Mouse (Mus musculus) embryonic facial prominence, embryonic 15.5 days (tissue): ENCODE results near the gene Gm45837. TPM values are rescaled to one million over a fixed set of nuclear protein-coding genes. Genes with fewer than 3 reads are reported as not detected.

ENCODE experiments used
- ATAC-seq: fragments of 200-750 bp; cut with Nextera tagmentation; 2 replicates; pipeline ENCODE4 v1.8.0; 2017; ENCODE audit warnings: low read depth, moderate TSS enrichment; ENCODE audit not compliant: insufficient number of reproducible peaks, low FRiP score, low TSS enrichment
- H3K27ac ChIP-seq: fragments of 300-500 bp; sonication (generic); replicated peaks from 2 replicates; pipeline ENCODE4 v1.5.1; 2015; ENCODE audit warnings: mild to moderate bottlenecking, inconsistent platforms
- H3K27me3 ChIP-seq: fragments of 300-500 bp; sonication (generic); 2 replicates; pipeline ENCODE4 v1.6.1; 2015; ENCODE audit warnings: inconsistent platforms
- H3K36me3 ChIP-seq: fragments of 300-500 bp; sonication (generic); 2 replicates; pipeline ENCODE4 v1.6.1; 2015; ENCODE audit warnings: mild to moderate bottlenecking, inconsistent platforms
- H3K4me1 ChIP-seq: fragments of 300-500 bp; sonication (generic); 2 replicates; pipeline ENCODE4 v1.6.1; 2015; ENCODE audit warnings: inconsistent platforms
- H3K4me2 ChIP-seq: fragments of 300-500 bp; sonication (generic); replicated peaks from 2 replicates; pipeline ENCODE4 v1.6.1; 2015; ENCODE audit warnings: mild to moderate bottlenecking, inconsistent platforms
- H3K4me3 ChIP-seq: fragments of 300-500 bp; sonication (generic); replicated peaks from 2 replicates; pipeline ENCODE4 v1.5.1; 2015; ENCODE audit warnings: mild to moderate bottlenecking, inconsistent platforms
- H3K9ac ChIP-seq: fragments of 300-500 bp; sonication (generic); 2 replicates; pipeline ENCODE4 v1.6.1; 2015; ENCODE audit warnings: inconsistent platforms
- H3K9me3 ChIP-seq: fragments of 300-500 bp; sonication (generic); replicated peaks from 2 replicates; pipeline ENCODE4 v1.6.1; 2016; ENCODE audit warnings: inconsistent platforms
- WGBS: fragments of 180-500 bp; shearing (Covaris S2); methylation state at CpG from one replicate; pipeline ENCODE4 v1.1.7; 2015; 5-methylcytosine and 5-hydroxymethylcytosine counted together
- polyA plus RNA-seq: library from polyadenylated mRNA; unstranded; fragments of >200 nt; fragmentation: Nextera tagmentation; extraction: Ambion mirVana; gene quantifications from 2 replicates; pipeline ENCODE4 v1.2.1, GENCODE M21; 2015

The Gm45837 gene
- polyA plus RNA-seq, 1 experiment from 2014 or later = 3.4 TPM

GRCm38 (mm10) chr7:101393015-101393414 is 17.7 kb upstream of the Gm45837 start:
- peak overlapping the region; percentile 98 for H3K27ac ChIP-seq
- no peaks in the 10 kb centered on the region for H3K9me3 ChIP-seq
- H3K4me1 ChIP-seq = peaks cover 53% of the 10 kb centered on the region
- no peaks in the 10 kb centered on the region for H3K27me3 ChIP-seq
- no peak overlapping the region for H3K9ac ChIP-seq
- peak overlapping the region; percentile 62; the same call in 1 of the 2 replicates for H3K4me2 ChIP-seq
- no peak for ATAC-seq
- H3K4me3 ChIP-seq = no peak overlapping the region
- peaks cover 26% of the 10 kb centered on the region for H3K36me3 ChIP-seq
- WGBS = 25% methylated on average over 4 of the region's 4 CpGs

DNA sequence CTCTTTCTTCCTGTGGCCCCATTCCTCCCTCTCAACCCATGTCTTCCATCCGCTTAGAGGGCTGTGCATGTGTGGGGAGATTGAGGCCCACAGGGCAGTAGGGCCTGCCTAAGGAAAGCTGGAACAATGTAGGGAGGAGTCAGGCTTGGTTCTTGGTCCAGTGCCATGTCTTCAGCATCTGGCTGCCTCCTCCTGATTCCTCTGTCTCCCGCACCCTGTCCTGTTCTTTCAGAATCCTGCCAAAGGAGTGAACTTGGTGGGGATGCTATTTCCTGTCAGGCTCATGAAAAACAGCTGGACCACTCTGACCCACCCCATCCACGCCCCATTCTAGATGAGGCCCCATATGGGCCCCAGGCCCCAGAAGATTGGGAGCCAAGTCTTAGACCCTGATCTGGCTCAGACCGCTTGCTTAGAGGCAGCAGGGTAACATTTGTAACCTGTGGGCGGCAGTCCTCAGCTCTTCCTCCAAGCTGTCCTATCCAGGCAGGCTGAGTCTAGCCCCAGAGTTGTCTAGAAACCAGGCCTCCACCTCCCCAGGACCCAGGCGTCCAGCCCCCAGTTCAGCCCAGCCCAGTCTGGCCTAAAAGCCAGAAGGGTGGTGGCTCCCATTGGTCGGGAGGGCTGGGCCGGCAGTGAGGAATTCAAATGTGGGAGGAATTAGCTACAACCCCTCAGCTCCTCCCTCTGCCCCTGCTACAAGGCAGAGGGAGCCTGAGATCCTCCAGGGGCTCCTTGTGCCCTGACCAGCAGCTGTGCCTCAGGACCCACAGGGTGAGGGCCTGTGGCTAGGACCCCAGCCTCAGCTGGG is 16.8 kb upstream of the Gm45837 start:
- 21% methylated on average over 8 of the region's 8 CpGs for WGBS

DNA sequence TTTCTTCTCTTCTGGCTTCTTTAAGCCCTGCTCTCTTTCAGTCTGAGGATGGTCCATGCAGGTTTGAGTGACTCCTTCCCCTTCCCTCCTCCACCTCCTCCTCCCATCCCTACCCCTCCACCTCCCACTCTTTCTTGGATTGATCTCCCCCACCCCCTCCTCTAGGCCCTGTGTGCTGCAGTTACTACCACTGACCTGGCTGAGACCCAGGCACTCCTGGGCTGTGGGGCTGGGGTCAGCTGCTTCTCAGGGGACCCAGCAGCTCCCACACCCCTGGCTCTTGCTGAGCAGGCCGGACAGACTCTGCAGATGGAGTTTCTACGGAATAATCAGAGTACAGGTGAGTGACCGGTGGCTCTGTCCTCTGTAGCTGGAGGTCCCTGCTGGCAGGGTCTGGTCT is 16.1 kb upstream of the Gm45837 start:
- H3K4me1 ChIP-seq = peaks cover 56% of the 10 kb centered on the region
- H3K9me3 ChIP-seq = no peaks in the 10 kb centered on the region
- peak overlapping the region; percentile 46 for H3K4me3 ChIP-seq
- H3K27ac ChIP-seq = peak overlapping the region; percentile 98
- peak; percentile 1; the same call in 1 of the 2 replicates for ATAC-seq
- peak overlapping the region; percentile 62 for H3K4me2 ChIP-seq
- H3K27me3 ChIP-seq = no peaks in the 10 kb centered on the region
- H3K9ac ChIP-seq = peak overlapping the region; percentile 53
- H3K36me3 ChIP-seq = peaks cover 38% of the 10 kb centered on the region
- WGBS = 54% methylated on average over 3 of the region's 3 CpGs

More for the DNA sequence above, 16.8 kb upstream of the Gm45837 start:
- Histone ChIP-seq H3K36me3 (peaks cover 32% of the 10 kb centered on the region), H3K4me1 (peaks cover 53% of the 10 kb centered on the region), H3K9me3 (no peaks in the 10 kb centered on the region), H3K4me3 (peak overlapping the region; percentile 46), H3K27ac (peak overlapping the region; percentile 98), H3K9ac (peak overlapping the region; percentile 53; the same call in 1 of the 2 replicates), H3K27me3 (no peaks in the 10 kb centered on the region), H3K4me2 (peak overlapping the region; percentile 62)
- ATAC-seq = peak; percentile 88

GRCm38 (mm10) chr7:101395471-101395870 is 15.2 kb upstream of the Gm45837 start:
- Histone ChIP-seq H3K9me3 (no peaks in the 10 kb centered on the region), H3K4me1 (peaks cover 56% of the 10 kb centered on the region), H3K27ac (peak overlapping the region; percentile 98), H3K9ac (0 out of 2 replicates have a peak overlapping the region, but pooled peaks have one; percentile 53), H3K4me3 (peak overlapping the region; percentile 46), H3K4me2 (peak overlapping the region; percentile 62), H3K36me3 (peaks cover 45% of the 10 kb centered on the region), H3K27me3 (no peaks in the 10 kb centered on the region)
- ATAC-seq = no peak
- WGBS = 52% methylated on average over 2 of the region's 2 CpGs

- 93% methylated on average over 4 of the region's 4 CpGs for WGBS
- no peak overlapping the region for H3K4me3 ChIP-seq
- ATAC-seq = no peak
Measured at GRCm38 (mm10) chr7:101397175-101397574, 13.5 kb upstream of the Gm45837 start.

GRCm38 (mm10) chr7:101401510-101401909 is 9.2 kb upstream of the Gm45837 start:
- Histone ChIP-seq H3K9ac (no peak overlapping the region), H3K27me3 (no peaks in the 10 kb centered on the region), H3K4me2 (no peak overlapping the region), H3K4me3 (no peak overlapping the region), H3K27ac (no peak overlapping the region), H3K36me3 (peaks cover 93% of the 10 kb centered on the region), H3K9me3 (no peaks in the 10 kb centered on the region), H3K4me1 (0 out of 2 replicates have a peak, but pooled peaks cover 3% of the 10 kb centered on the region)
- no peak for ATAC-seq
- 87% methylated on average over 7 of the region's 7 CpGs for WGBS

More at GRCm38 (mm10) chr7:101397175-101397574, 13.5 kb upstream of the Gm45837 start:
- H3K27me3 ChIP-seq = no peaks in the 10 kb centered on the region
- no peak overlapping the region for H3K27ac ChIP-seq
- peaks cover 62% of the 10 kb centered on the region for H3K36me3 ChIP-seq
- H3K9ac ChIP-seq = no peak overlapping the region
- H3K9me3 ChIP-seq = no peaks in the 10 kb centered on the region
- H3K4me2 ChIP-seq = no peak overlapping the region
- H3K4me1 ChIP-seq = peaks cover 46% of the 10 kb centered on the region

GRCm38 (mm10) chr7:101403831-101404230 is 6.9 kb upstream of the Gm45837 start:
- H3K4me1 ChIP-seq = 0 out of 2 replicates have a peak, but pooled peaks cover 3% of the 10 kb centered on the region
- no peak overlapping the region for H3K27ac ChIP-seq
- ATAC-seq = no peak
- peaks cover 90% of the 10 kb centered on the region for H3K36me3 ChIP-seq
- H3K9me3 ChIP-seq = no peaks in the 10 kb centered on the region
- no peak overlapping the region for H3K9ac ChIP-seq
- WGBS = 91% methylated on average over 5 of the region's 5 CpGs
- no peaks in the 10 kb centered on the region for H3K27me3 ChIP-seq
- H3K4me3 ChIP-seq = no peak overlapping the region
- no peak overlapping the region for H3K4me2 ChIP-seq

DNA sequence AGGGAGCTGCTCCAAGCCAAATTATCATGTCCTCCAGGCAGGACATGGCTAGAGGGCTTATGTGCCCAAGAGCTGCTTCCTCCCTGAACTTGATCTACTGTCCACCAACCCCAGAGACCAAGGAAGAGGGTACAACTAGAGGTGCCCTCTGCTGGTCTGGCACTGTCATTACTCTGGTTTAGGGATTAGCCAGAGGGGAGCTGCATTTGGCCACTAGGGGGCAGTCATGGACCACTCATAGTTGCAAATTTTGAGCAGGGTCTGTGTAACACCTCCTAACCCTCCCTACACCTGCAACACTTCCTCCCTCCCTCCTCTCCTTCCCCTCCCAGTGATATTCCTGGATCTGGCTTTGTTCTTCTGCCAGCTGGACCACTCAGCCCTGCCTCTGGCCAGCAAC is 2.1 kb downstream of the Gm45837 start:
- Histone ChIP-seq H3K27me3 (peaks cover 5% of the 10 kb centered on the region; the same call in 1 of the 2 replicates), H3K4me3 (no peak overlapping the region), H3K9ac (no peak overlapping the region), H3K36me3 (peaks cover 40% of the 10 kb centered on the region), H3K4me1 (peaks cover 26% of the 10 kb centered on the region), H3K27ac (no peak overlapping the region), H3K9me3 (no peaks in the 10 kb centered on the region), H3K4me2 (no peak overlapping the region)
- ATAC-seq = no peak

GRCm38 (mm10) chr7:101414209-101414608 is 3.5 kb downstream of the Gm45837 start:
- Histone ChIP-seq H3K4me3 (no peak overlapping the region), H3K36me3 (peaks cover 26% of the 10 kb centered on the region), H3K27me3 (peaks cover 12% of the 10 kb centered on the region; the same call in 1 of the 2 replicates), H3K9me3 (no peaks in the 10 kb centered on the region), H3K4me2 (no peak overlapping the region), H3K9ac (no peak overlapping the region), H3K4me1 (peaks cover 26% of the 10 kb centered on the region), H3K27ac (no peak overlapping the region)
- no peak for ATAC-seq
- WGBS = 41% methylated on average over 4 of the region's 4 CpGs

- ATAC-seq = no peak
- H3K4me1 ChIP-seq = peaks cover 26% of the 10 kb centered on the region
- H3K4me2 ChIP-seq = no peak overlapping the region
- H3K9me3 ChIP-seq = no peaks in the 10 kb centered on the region
- no peak overlapping the region for H3K9ac ChIP-seq
- peaks cover 13% of the 10 kb centered on the region; the same call in 1 of the 2 replicates for H3K27me3 ChIP-seq
- no peak overlapping the region for H3K27ac ChIP-seq
- H3K36me3 ChIP-seq = peaks cover 22% of the 10 kb centered on the region
- H3K4me3 ChIP-seq = no peak overlapping the region
- 31% methylated on average over 7 of the region's 7 CpGs for WGBS
Measured at GRCm38 (mm10) chr7:101414661-101415511, 4.2 kb downstream of the Gm45837 start.

- WGBS = 44% methylated on average over 8 of the region's 8 CpGs
- H3K4me2 ChIP-seq = no peak overlapping the region
- peaks cover 18% of the 10 kb centered on the region; the same call in 1 of the 2 replicates for H3K27me3 ChIP-seq
- ATAC-seq = no peak
- peaks cover 18% of the 10 kb centered on the region for H3K36me3 ChIP-seq
- peaks cover 23% of the 10 kb centered on the region for H3K4me1 ChIP-seq
- H3K27ac ChIP-seq = no peak overlapping the region
- H3K4me3 ChIP-seq = no peak overlapping the region
- no peaks in the 10 kb centered on the region for H3K9me3 ChIP-seq
- no peak overlapping the region for H3K9ac ChIP-seq
Measured at GRCm38 (mm10) chr7:101415512-101416100, 4.9 kb downstream of the Gm45837 start.
